Mouse (Mus musculus) hindbrain, postnatal 0 days (tissue): ENCODE measurements at regions not wholly inside any gene's neighbourhood (a gene's known extent, or its start where the extent isn't known, plus 50 kb on each side); places are given as distances from the start of the nearest gene placed in this dataset.

Experiments used
- ATAC-seq: fragments of 200-750 bp; cut with Nextera tagmentation; 2 replicates; pipeline ENCODE4 v1.8.0; 2017; ENCODE audit warnings: mild to moderate bottlenecking, moderate TSS enrichment, moderate library complexity
- DNase-seq: peaks from one replicate; pipeline ENCODE4 v3.0.0-alpha.2; 2015; ENCODE audit warnings: low spot score
- H3K27ac ChIP-seq: fragments of 300-500 bp; sonication (generic); 2 replicates; pipeline ENCODE4 v1.5.1; 2014; ENCODE audit warnings: mild to moderate bottlenecking
- H3K27me3 ChIP-seq: fragments of 300-500 bp; sonication (generic); 2 replicates; pipeline ENCODE4 v1.6.1; 2014; ENCODE audit warnings: low read length, mixed read lengths; ENCODE audit not compliant: insufficient read depth
- H3K36me3 ChIP-seq: fragments of 300-500 bp; sonication (generic); 2 replicates; pipeline ENCODE4 v1.6.1; 2014; ENCODE audit warnings: low read length, mixed read lengths; ENCODE audit not compliant: insufficient read depth
- H3K4me1 ChIP-seq: fragments of 300-500 bp; sonication (generic); 2 replicates; pipeline ENCODE4 v1.6.1; 2014; ENCODE audit warnings: antibody characterized with exemption, low read length, mixed read lengths; ENCODE audit not compliant: insufficient read depth
- H3K4me2 ChIP-seq: fragments of 300-500 bp; sonication (generic); 2 replicates; pipeline ENCODE4 v1.6.1; 2014; ENCODE audit warnings: low read depth, mild to moderate bottlenecking, low read length, moderate library complexity, mixed read lengths
- H3K4me3 ChIP-seq: fragments of 300-500 bp; sonication (generic); 2 replicates; pipeline ENCODE4 v1.5.1; 2014; ENCODE audit warnings: low read length
- H3K9ac ChIP-seq: fragments of 300-500 bp; sonication (generic); replicated peaks from 2 replicates; pipeline ENCODE4 v1.6.1; 2014; ENCODE audit warnings: mild to moderate bottlenecking, low read length, moderate library complexity, mixed read lengths
- H3K9me3 ChIP-seq: fragments of 300-500 bp; sonication (generic); 2 replicates; pipeline ENCODE4 v1.6.1; 2016; ENCODE audit warnings: low read length, mixed read lengths
- CTCF ChIP-seq: IDR thresholded peaks from 2 replicates; pipeline ENCODE4 v1.5.1; 2016; ENCODE audit warnings: antibody characterized with exemption, control low read depth, low read depth
- WGBS: fragments of 180-500 bp; shearing (Covaris S2); extraction: QIAGEN DNeasy Blood & Tissue Kit; methylation state at CpG from one replicate; pipeline ENCODE4 v1.1.7; 2014; 5-methylcytosine and 5-hydroxymethylcytosine counted together

GRCm38 (mm10) chrX:11633823-11634222 is 306.2 kb downstream of the H2al1j start:
- WGBS = 61% methylated on average over 6 of the region's 6 CpGs
- no peak overlapping the region for H3K27ac ChIP-seq
- peak; percentile 56 for TF ChIP-seq CTCF
- no peak overlapping the region for H3K9ac ChIP-seq
- H3K4me3 ChIP-seq = no peak overlapping the region
- H3K27me3 ChIP-seq = no peaks in the 10 kb centered on the region
- H3K4me1 ChIP-seq = no peaks in the 10 kb centered on the region
- no peaks in the 10 kb centered on the region for H3K36me3 ChIP-seq
- DNase-seq = no peak
- H3K4me2 ChIP-seq = no peak overlapping the region
- no peak for ATAC-seq
- H3K9me3 ChIP-seq = no peaks in the 10 kb centered on the region

GRCm38 (mm10) chrX:11644484-11644883 is 316.9 kb downstream of the H2al1j start:
- no peak for DNase-seq
- Histone ChIP-seq H3K4me3 (no peak overlapping the region), H3K27ac (no peak overlapping the region), H3K9ac (no peak overlapping the region), H3K9me3 (no peaks in the 10 kb centered on the region), H3K4me2 (no peak overlapping the region), H3K27me3 (no peaks in the 10 kb centered on the region), H3K4me1 (no peaks in the 10 kb centered on the region), H3K36me3 (no peaks in the 10 kb centered on the region)
- no peak for ATAC-seq
- TF ChIP-seq CTCF = no peak
- 67% methylated on average over 6 of the region's 6 CpGs for WGBS

GRCm38 (mm10) chrX:11646681-11647526 is 319.3 kb downstream of the H2al1j start:
- Histone ChIP-seq H3K4me1 (no peaks in the 10 kb centered on the region), H3K4me2 (no peak overlapping the region), H3K27ac (no peak overlapping the region), H3K36me3 (no peaks in the 10 kb centered on the region), H3K4me3 (no peak overlapping the region), H3K27me3 (no peaks in the 10 kb centered on the region), H3K9ac (no peak overlapping the region), H3K9me3 (no peaks in the 10 kb centered on the region)
- ATAC-seq (no peak), DNase-seq (no peak)
- 78% methylated on average over 7 of the region's 7 CpGs for WGBS
- TF ChIP-seq CTCF = no peak

GRCm38 (mm10) chrX:11647527-11647836 is 319.9 kb downstream of the H2al1j start:
- DNase-seq (no peak), ATAC-seq (no peak)
- Histone ChIP-seq H3K9ac (no peak overlapping the region), H3K27me3 (no peaks in the 10 kb centered on the region), H3K36me3 (no peaks in the 10 kb centered on the region), H3K4me1 (no peaks in the 10 kb centered on the region), H3K9me3 (no peaks in the 10 kb centered on the region), H3K27ac (no peak overlapping the region), H3K4me3 (no peak overlapping the region), H3K4me2 (no peak overlapping the region)
- TF ChIP-seq CTCF = no peak
- WGBS = 43% methylated on average over 1 of the region's 1 CpGs

- no peak overlapping the region for H3K4me3 ChIP-seq
- H3K4me2 ChIP-seq = no peak overlapping the region
- ATAC-seq (no peak), DNase-seq (no peak)
- H3K4me1 ChIP-seq = no peaks in the 10 kb centered on the region
- no peak for TF ChIP-seq CTCF
- H3K9me3 ChIP-seq = no peaks in the 10 kb centered on the region
- no peak overlapping the region for H3K27ac ChIP-seq
- 92% methylated on average over 2 of the region's 2 CpGs for WGBS
- H3K27me3 ChIP-seq = no peaks in the 10 kb centered on the region
- no peak overlapping the region for H3K9ac ChIP-seq
- H3K36me3 ChIP-seq = no peaks in the 10 kb centered on the region
These were observed 325.7 kb downstream of the H2al1j start for GRCm38 (mm10) chrX:11653336-11653735.

- peak; percentile 35; the same call in 1 of the 2 replicates for ATAC-seq
- WGBS = 37% methylated on average over 5 of the region's 5 CpGs
- Histone ChIP-seq H3K36me3 (no peaks in the 10 kb centered on the region), H3K4me3 (no peak overlapping the region), H3K4me1 (no peaks in the 10 kb centered on the region), H3K4me2 (no peak overlapping the region), H3K9me3 (no peaks in the 10 kb centered on the region), H3K27me3 (no peaks in the 10 kb centered on the region), H3K27ac (no peak overlapping the region), H3K9ac (no peak overlapping the region)
- no peak for DNase-seq
- TF ChIP-seq CTCF = no peak
These were observed 327.4 kb downstream of the H2al1j start for GRCm38 (mm10) chrX:11654976-11655375.

GRCm38 (mm10) chrX:11655466-11655865 is 327.8 kb downstream of the H2al1j start:
- H3K4me3 ChIP-seq = no peak overlapping the region
- peak; percentile 41 for DNase-seq
- H3K9ac ChIP-seq = no peak overlapping the region
- TF ChIP-seq CTCF = no peak
- no peak overlapping the region for H3K4me2 ChIP-seq
- no peak overlapping the region for H3K27ac ChIP-seq
- H3K27me3 ChIP-seq = no peaks in the 10 kb centered on the region
- WGBS = 58% methylated on average over 6 of the region's 6 CpGs
- H3K4me1 ChIP-seq = no peaks in the 10 kb centered on the region
- no peaks in the 10 kb centered on the region for H3K9me3 ChIP-seq
- peak; percentile 62; the same call in 1 of the 2 replicates for ATAC-seq
- no peaks in the 10 kb centered on the region for H3K36me3 ChIP-seq
